Mouse (Mus musculus) fibroblast of lung, adult 2 months (primary cell): Measurements from ENCODE around the gene 1700018F24Rik.
"Not testable (repeated sequence)": the region's sequence is repeated elsewhere in the genome, so short reads cannot be mapped to it uniquely, and the experiment has no call there.

Source experiments
- DNase-seq: peaks from one replicate; pipeline ENCODE4 v3.0.0-alpha.2; 2011; ENCODE audit warnings: low read depth

Gene 1700018F24Rik

DNA sequence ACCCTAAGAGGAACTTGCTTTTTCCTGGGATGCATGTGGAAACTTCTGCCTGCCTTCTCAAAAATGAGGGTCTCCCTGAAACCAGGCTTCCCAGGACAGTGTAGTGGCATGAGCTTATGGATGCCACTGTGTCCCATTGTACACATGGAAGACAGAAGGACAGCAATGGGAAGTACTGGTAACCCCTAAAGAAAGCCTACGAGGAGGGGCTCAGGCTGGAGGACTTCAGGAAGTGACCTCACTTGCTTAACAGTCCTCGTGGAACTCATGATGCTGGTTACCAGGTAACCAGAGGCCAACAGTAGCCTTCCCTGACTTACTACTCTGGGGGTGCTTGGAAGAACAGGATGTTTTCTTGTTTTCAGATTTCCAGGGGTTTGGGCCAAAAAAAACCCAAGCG lies at the start of gene 1700018F24Rik:
TSS of gene 1700018F24Rik (plus strand) at position 301 of the 400 bp plus-strand sequence.
- not testable (repeated sequence) for DNase-seq

GRCm38 (mm10) chr5:144998491-144998890 lies 44.3 kb upstream of the 1700018F24Rik start:
- no peak for DNase-seq

DNA sequence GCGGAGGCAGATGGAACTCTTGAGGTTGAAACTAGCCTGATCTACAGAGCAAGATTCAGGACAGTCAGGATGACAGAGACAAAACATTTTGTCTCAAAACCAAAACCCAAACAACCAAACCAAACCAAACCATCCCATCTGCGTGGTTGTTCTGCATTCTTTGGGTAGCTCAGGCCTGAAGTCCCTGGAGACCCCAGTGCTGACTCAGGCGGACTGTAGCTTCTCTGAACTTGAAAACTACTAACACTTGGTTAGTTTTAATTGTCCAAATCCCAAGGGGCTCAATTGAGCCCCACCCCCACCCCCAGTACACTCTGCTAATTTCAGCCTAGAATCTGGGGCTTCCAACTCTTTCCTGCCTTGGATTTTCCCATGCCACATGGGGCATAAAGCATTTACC lies 39.4 kb upstream of the 1700018F24Rik start:
- no peak for DNase-seq

DNA sequence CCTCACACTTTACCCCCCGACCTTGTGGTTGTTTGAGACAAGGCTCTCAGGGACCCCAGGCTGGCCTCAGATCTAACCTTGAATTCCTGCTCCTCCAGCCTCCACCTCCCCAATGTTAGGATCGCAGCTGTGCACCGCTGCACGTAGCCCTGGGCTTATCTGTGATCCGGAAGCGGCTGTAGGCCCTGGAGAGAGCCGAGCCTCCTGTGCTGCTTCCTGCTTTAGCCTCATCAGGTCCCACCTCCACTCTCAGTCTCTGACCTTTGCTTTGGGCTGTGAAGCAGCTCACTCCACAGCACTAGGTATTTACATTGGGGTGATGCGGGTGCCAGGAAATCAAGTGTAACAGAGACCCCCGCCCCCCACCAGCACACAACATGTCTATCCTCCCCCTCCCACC lies 38.3 kb upstream of the 1700018F24Rik start:
- DNase-seq: no peak

DNA sequence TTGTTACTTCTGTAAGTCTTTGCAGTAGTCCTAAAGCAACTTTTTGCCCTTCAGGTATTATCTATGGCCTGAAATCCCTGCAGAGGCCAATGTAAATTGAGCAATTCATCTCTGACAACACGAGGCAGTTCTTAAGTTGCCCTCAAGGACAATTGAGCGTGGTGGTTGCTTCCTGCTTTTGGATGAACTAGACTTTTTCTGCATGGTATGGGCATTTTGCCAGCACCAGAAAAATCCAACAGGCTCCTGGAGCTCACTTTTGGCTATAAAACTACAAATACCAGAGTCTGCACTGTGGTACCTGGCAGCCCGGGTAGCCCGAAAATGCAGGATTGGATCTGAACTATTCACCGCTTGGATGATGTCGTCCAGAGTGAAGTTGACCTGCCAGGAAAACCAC lies 37.2 kb upstream of the 1700018F24Rik start:
- DNase-seq: no peak

- DNase-seq: no peak
Measured at GRCm38 (mm10) chr5:145008878-145009659, 33.7 kb upstream of the 1700018F24Rik start.

- DNase-seq: no peak
Measured at GRCm38 (mm10) chr5:145014278-145014677, 28.5 kb upstream of the 1700018F24Rik start.

GRCm38 (mm10) chr5:145016761-145017160 lies 26.0 kb upstream of the 1700018F24Rik start:
- DNase-seq: not testable (repeated sequence)

DNA sequence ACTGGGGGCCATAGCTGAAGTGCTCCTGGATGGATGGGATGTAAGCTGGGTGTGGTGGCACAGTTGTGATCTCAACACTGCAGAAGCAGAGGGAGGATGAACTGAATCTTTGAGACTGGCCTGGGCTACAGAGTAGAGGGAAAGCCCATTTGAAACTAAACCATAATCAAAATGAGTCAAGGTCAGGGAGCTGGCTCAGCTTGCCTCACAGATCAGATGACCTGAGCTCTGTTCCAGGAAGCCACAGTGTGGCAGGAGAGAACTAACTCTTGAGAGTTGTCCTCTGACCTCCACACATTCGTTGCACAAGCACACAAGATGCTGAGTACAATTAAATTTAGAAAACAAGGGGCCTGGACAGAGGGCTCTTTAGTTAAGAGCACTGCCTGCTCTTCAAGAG lies 22.5 kb upstream of the 1700018F24Rik start:
- not testable (repeated sequence) for DNase-seq

- DNase-seq: not testable (repeated sequence)
Measured at GRCm38 (mm10) chr5:145020712-145021111, 22.1 kb upstream of the 1700018F24Rik start.

DNA sequence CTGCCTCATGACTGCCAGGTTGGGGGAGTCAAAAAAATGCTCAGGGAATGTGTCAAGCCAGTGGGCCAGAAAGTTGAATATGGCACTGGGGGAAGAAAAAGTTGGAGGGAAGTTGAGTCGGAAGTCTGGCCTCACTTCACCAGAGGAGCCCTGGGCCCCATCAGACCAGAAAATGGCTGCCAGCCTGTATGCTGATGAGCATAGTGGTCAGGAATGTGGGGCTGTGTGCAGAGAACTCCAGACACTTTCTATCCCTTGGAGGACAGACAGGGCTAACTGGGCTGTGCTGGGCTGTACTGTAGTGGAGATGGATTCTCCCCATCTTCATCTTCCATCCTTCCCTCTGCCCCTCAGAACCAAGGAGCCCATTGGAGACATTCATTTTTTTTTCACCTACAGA lies 12.3 kb upstream of the 1700018F24Rik start:
- DNase-seq: not testable (repeated sequence)

GRCm38 (mm10) chr5:145032391-145032790 lies 10.4 kb upstream of the 1700018F24Rik start, which contains the start of gene Gm4871:
Gene Gm4871 (minus strand): TSS chr5:145032754.
- DNase-seq: not testable (repeated sequence)

DNA sequence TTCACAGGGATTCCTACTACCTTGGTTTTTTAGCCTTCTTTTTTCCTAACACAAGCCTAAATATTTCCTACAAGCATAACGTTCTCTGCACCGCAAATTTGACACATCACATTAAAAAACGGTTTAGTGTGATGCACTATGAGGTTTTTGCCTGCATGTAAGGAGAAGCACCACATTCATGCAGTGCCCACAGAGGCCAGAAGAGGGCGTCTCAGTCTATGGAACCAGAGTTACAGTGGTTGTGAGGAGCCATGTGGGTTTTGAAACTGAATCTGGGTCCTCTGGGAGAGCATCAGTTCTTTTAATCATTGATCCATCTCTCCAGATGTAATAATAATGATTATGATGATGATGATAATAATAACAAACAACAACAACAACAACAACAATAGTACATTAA lies 1.2 kb upstream of the 1700018F24Rik start:
- no peak for DNase-seq

DNA sequence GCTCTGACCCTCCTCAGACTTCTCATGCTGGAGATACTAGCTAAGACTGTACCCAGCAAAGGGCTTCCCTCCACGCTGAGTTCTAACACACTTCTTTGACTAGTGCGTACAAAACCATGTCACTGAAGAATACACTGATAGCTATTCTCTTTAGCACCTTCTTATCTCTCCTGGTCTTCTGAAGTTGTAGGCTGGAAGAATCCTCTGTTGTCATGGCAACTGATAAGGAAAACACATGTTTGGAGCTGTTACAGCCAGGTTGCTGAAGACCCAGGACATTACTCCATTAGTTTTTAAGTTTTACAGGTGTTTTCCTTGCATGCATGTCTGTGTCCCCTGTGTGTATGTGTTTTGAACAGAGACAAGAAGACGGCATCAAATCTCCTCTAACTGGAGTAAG lies 11.4 kb downstream of the 1700018F24Rik start:
- DNase-seq: not testable (repeated sequence)

- no peak for DNase-seq
Measured at GRCm38 (mm10) chr5:145057907-145058306, 15.1 kb downstream of the 1700018F24Rik start.

DNA sequence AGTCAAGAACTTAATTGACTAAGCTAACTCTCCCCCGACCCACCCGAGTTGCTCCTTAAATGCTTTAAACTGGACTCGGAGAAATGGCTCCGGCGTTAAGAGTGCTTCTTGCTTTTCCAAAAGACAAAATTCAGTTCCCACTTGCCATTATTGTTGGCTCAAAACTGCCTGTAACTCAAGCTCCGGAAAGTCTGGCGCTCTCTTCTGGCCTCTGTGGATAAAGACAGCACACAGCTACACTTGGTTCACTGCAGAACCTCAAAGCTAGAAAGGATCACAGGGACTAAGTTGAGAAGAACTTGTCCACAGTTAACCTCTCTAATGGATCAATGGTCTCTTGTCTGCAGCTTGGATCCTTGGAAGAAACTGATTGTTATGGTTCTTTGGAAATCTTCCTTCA lies 15.9 kb downstream of the 1700018F24Rik start:
- DNase-seq: no peak

DNA sequence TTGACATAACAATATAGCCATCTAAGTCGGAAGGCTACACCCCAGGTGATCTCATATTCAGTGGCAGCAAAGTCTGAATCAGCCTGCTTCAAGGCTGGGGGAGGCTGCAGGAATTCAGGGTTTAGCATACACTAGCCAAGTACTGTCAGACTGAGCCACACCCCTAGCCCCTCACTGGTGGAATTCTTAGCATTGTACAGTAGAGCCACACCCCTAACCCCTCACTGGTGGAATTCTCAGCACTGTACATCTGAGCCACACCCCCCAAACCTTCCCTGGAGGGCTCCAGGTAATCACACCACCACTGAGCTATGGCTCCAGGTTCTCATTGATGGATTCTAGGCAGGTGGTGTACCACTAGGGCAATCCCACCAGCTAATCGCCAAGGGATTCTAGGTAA lies 16.7 kb downstream of the 1700018F24Rik start:
- no peak for DNase-seq

- no peak for DNase-seq
Measured at GRCm38 (mm10) chr5:145064765-145065340, 22.1 kb downstream of the 1700018F24Rik start.

DNA sequence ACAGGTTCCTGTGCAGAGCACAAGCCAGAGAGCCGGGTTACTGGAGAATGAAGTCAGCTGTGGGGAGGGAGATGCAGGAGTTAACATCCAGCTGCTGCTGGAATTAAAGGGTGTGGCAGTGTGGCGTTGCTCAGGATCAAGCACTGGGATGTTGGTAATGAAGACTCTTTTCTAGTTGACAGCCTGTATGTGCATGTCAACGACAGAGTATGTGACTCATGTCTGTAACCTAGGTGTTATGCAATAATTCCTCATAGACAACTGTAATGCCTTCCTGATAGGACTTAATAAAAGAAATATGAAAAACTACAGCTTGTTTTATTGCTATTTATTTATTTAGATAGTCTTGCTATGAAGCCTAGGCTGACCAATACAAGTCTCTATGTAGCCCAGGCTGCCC lies 26.1 kb downstream of the 1700018F24Rik start:
- DNase-seq: no peak

- DNase-seq: peak; percentile 36
Measured at GRCm38 (mm10) chr5:145069707-145070106, 26.9 kb downstream of the 1700018F24Rik start.

DNA sequence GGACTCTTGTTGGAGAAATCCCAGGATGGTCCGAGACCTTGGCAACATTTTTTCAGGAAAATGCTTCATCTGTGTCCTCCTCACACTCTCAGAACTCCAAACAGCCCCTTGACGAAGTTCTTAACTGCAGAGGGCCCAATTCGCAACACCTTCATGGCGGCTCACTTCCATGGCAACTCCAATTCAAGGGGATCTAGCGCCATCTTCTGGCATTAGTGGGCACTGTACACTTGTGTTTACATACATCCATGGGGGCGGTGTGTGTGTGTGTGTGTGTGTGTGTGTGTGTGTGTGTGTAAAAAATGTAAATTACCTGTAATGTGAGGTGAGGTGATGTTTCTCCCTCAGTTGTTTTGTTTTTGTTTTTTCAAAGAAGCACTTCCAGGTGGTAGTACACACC lies 28.6 kb downstream of the 1700018F24Rik start:
- no peak for DNase-seq

- no peak for DNase-seq
Measured at GRCm38 (mm10) chr5:145075081-145075480, 32.3 kb downstream of the 1700018F24Rik start.

DNA sequence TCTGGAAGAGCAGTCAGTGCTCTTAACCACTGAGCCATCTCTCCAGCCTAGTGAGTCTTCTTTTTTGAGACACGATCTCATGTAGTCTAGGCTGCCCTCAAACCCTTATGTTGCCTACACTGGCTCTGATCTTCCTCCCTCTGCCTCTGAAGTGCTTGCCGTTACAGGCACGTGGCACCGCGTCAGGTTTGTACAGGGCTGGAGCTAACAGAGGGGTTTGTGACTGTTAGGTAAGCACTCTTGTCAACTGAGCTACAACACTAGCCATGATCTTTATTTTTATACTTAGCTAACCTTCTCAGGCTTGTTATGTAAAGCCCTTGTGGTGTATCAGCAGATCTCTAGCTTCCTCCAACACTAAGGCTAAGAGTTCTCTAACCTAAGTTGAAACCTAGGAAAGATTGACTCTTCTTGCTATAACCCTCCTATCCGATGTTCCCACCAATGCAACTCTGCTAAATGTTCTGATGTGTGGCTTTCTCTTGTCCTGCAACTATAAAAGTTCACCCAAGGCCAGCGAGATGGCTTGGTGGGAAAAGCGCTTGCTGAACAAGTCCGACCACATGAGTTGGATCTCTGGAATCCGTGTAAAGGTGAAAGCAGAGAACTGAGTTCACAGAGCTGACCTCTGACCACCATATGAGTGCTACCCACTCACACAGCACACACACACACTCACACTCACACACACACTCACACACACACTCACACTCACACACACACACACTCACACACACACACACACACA lies 39.2 kb downstream of the 1700018F24Rik start:
- no peak for DNase-seq
